Mouse (Mus musculus) R1 (cell line): ENCODE results near the gene Gdpd3.
"Not testable (repeated sequence)": the region's sequence is repeated elsewhere in the genome, so short reads cannot be mapped to it uniquely, and the experiment has no call there.

ENCODE experiments used
- DNase-seq: peaks from one replicate; pipeline ENCODE4 v3.0.0-alpha.2; 2018; ENCODE audit warnings: low read depth, low spot score

Gene Gdpd3

GRCm38 (mm10) chr7:126766201-126766600 lies at the start of gene Gdpd3:
Gdpd3 (plus strand) TSS chr7:126766334.
- DNase-seq = no peak

- no peak for DNase-seq
These were observed 48.6 kb upstream of the Gdpd3 start for GRCm38 (mm10) chr7:126717566-126717965.

- DNase-seq = peak; percentile 80
These were observed 47.3 kb upstream of the Gdpd3 start for GRCm38 (mm10) chr7:126718787-126719337.

- no peak for DNase-seq
These were observed 44.5 kb upstream of the Gdpd3 start for GRCm38 (mm10) chr7:126721635-126722034.

- no peak for DNase-seq
These were observed 41.1 kb upstream of the Gdpd3 start for GRCm38 (mm10) chr7:126725077-126725476.

GRCm38 (mm10) chr7:126725667-126726066 lies 40.5 kb upstream of the Gdpd3 start:
- no peak for DNase-seq

GRCm38 (mm10) chr7:126730256-126730789 lies 35.8 kb upstream of the Gdpd3 start:
- DNase-seq = not testable (repeated sequence)

GRCm38 (mm10) chr7:126736122-126736521 lies 30.0 kb upstream of the Gdpd3 start:
- DNase-seq = no peak

GRCm38 (mm10) chr7:126739551-126739950 lies 26.6 kb upstream of the Gdpd3 start:
- no peak for DNase-seq

- DNase-seq = peak; percentile 63
These were observed 25.9 kb upstream of the Gdpd3 start for GRCm38 (mm10) chr7:126740132-126740735.

- no peak for DNase-seq
These were observed 25.2 kb upstream of the Gdpd3 start for GRCm38 (mm10) chr7:126740977-126741376.

GRCm38 (mm10) chr7:126741452-126741851 lies 24.7 kb upstream of the Gdpd3 start:
- DNase-seq = no peak

- no peak for DNase-seq
These were observed 24.1 kb upstream of the Gdpd3 start for GRCm38 (mm10) chr7:126741964-126742482.

- no peak for DNase-seq
These were observed 20.1 kb upstream of the Gdpd3 start for GRCm38 (mm10) chr7:126746066-126746465.

- DNase-seq = no peak
These were observed 19.3 kb upstream of the Gdpd3 start for GRCm38 (mm10) chr7:126746798-126747197.

GRCm38 (mm10) chr7:126748824-126749223 lies 17.3 kb upstream of the Gdpd3 start:
- peak; percentile 30 for DNase-seq

- no peak for DNase-seq
These were observed 16.4 kb upstream of the Gdpd3 start for GRCm38 (mm10) chr7:126749582-126750343.

- DNase-seq = peak; percentile 88
These were observed 11.3 kb upstream of the Gdpd3 start for GRCm38 (mm10) chr7:126754866-126755265.

- DNase-seq = no peak
These were observed 7.6 kb upstream of the Gdpd3 start for GRCm38 (mm10) chr7:126758539-126758938.

- DNase-seq = peak; percentile 94
These were observed 7.0 kb upstream of the Gdpd3 start, which contains the start of gene Mapk3 for GRCm38 (mm10) chr7:126759050-126759671. Mapk3 (plus strand) TSS chr7:126759601.

- no peak for DNase-seq
These were observed 6.3 kb upstream of the Gdpd3 start for GRCm38 (mm10) chr7:126759672-126760390.
